Mouse (Mus musculus) embryonic stem cell, embryonic (primary cell): ENCODE results near the gene Lamc3.

Experiments used
- CTCF ChIA-PET, 4 experiments: fragments of 300-600 bp in 2 of 4; fragments of 350-600 bp in 2 of 4; sonication (Branson Sonifier 250); formaldehyde crosslinking; loops; one replicate each; lab custom pipeline; 2022; ENCODE audit warnings: inconsistent platforms in 2 of 4; lab: Charles Lee
- POLR2A ChIA-PET, 4 experiments: fragments of 300-600 bp in 2 of 4; fragments of 350-600 bp in 2 of 4; sonication (Branson Sonifier 250); formaldehyde crosslinking; loops; one replicate each; lab custom pipeline; 2022; ENCODE audit warnings: antibody characterized with exemption in 4 of 4, inconsistent platforms in 1 of 4; lab: Charles Lee

Gene Lamc3

DNA sequence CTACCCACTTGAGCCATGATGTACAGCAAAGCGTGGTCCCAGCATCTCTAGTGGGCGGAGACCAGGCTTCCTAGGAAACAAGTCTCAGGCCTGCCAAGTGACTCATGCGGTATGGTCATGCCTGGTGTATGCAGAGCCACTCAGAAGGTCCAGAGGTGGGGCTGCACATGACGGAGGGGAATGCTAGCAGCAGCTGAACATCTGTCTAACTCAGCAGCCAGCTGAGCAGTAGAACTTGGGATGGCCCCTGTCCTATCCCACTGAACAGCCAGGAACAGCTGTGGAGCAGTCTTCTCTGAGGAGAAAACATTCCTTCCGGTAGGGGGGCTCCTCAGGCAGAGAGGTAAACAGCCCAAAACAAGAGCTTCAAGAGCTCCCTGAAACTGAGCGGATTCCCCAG, 61.3 kb downstream of the Lamc3 start:
- ChIA-PET CTCF (interaction anchor here in 2 of 4 experiments (0.6 to 1.5 kb wide), 6 partner anchors 13 to 174 kb away, joined by 3 to 5 read pairs (median 3); no protein-coding TSS in a partner anchor), POLR2A (interaction anchor here (0.5 to 1.3 kb wide), 7 partner anchors 9 to 193 kb away, joined by 3 to 10 read pairs (median 4); no protein-coding TSS in a partner anchor)

DNA sequence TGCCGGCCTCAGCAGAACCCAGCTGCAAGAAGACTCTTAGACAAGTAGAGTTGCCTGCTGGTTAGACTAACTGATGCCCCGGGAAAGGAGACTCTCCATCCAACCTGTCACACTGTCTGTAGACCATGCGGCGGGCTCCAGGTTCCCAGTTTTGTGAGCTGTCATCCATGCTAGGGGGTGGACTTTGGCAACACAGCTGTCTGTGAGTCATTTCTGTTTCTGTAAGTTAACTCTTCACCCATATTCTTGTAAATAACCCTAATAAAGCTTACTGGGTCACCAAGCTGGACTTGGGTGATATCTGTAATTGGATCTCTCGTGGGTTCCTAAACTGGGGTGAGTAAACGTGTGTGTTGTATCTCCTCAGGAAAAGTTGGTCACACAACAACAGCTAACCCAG, 61.7 kb downstream of the Lamc3 start:
- ChIA-PET POLR2A (interaction anchor here (0.6 to 1.3 kb wide), 7 partner anchors 8 to 193 kb away, joined by 3 to 10 read pairs (median 4); no protein-coding TSS in a partner anchor), CTCF (interaction anchor here in 2 of 4 experiments (0.6 to 1.5 kb wide), 10 partner anchors 12 to 282 kb away, joined by 3 to 5 read pairs (median 3); no protein-coding TSS in a partner anchor)

DNA sequence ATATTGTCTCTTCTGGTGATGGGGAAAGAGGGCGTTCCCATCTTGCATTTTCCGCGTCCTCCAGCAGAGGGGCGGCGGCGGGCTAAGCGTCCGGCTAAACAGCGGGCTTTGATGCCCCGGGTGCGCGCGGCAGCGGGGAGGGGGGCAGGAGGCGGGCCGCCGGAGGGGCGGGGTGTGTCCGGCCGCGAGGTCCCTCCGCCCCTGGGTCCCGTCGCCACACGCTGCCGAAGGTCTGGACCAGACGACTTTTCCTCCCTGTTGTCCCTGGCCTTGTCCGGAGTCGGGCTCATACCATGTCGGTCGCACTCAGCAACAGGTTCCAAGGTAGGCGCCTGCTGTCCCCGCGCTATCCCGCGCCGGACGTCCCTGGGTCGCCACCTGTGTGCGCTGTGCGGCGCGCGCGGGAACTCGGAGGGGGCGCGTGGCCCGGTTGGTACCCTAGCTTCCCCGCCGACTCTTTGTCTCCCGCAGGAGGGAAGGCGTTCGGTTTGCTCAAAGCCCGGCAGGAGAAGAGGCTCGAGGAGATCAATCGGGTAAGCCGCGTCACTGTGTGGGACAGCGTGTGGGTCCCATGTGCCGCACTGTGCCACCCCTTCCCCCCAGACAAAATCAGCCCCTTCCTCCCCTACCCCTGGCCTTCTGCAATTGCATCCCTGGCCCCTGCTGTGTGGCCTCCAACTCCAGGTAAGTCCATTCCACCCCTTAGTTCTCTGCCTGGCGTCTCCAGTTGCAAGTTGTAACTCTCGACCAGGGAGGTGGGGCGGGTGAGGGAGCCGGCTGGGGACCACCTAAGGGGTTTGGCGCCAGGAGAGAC, 63.2 kb downstream of the Lamc3 start, which contains the start of gene Aif1l:
TSS of gene Aif1l (plus strand) at position 82 of the 814 bp plus-strand sequence.
- ChIA-PET POLR2A (interaction anchor here in 2 of 4 experiments (0.6 to 1.0 kb wide), 2 partner anchors 10 to 20 kb away, joined by 4 to 8 read pairs; no protein-coding TSS in a partner anchor), CTCF (interaction anchor here in 3 of 4 experiments (0.5 to 1.5 kb wide), 10 partner anchors 10 to 478 kb away, joined by 3 to 5 read pairs (median 3); no protein-coding TSS in a partner anchor)

DNA sequence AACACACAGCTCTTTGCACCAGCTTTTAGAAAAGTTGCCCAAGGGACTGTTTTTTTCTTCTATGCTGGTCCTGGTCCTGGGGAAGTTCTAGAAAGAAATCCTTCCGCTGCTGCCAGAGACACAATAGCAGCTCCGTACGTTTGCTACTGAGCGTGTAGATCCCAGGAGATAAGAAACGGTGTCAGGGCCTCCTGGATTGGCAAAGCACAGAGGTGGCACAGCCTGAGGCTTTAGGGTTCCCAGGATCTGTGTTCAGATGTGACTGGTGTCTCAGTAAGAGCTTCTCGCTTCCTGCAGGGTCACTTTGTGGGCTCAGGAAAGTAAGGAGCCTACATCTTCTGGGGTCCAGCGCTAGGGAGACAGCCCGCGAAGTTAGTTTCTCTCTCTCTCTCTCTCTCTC, 63.9 kb downstream of the Lamc3 start:
- ChIA-PET POLR2A (interaction anchor here in 1 of 4 experiments (0.6 to 1.4 kb wide), 3 partner anchors 9 to 146 kb away, joined by 3 to 8 read pairs (median 4); no protein-coding TSS in a partner anchor), CTCF (interaction anchor here in 3 of 4 experiments (0.5 to 1.5 kb wide), 7 partner anchors 9 to 479 kb away, joined by 3 to 4 read pairs (median 3); no protein-coding TSS in a partner anchor)

DNA sequence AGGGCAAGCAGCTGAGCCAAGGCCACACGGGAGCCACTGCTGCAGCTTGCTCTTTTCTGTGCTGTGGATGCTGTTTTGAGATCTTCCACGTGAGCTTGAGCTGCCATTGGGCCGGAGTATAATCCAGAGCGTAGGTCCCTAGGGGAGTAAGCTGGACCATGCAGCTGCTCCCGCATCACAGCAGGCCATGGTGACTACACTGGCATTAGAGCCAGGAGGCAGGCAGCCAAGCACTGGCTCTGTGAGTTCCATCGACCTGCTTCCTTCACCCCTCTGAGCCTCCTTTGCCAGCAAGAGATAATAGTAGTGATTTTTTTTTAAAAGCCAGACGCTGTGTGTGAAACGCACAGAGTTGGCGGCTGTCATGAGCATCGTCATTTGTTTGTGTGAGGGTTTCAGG, 65.1 kb downstream of the Lamc3 start:
- ChIA-PET POLR2A (interaction anchor here in 3 of 4 experiments (0.6 to 1.4 kb wide), 6 partner anchors 8 to 57 kb away, joined by 3 to 5 read pairs (median 4); partner anchors contain the start of gene Nup214 (in 1 of the 3)), CTCF (interaction anchor here in 2 of 4 experiments (0.5 to 1.5 kb wide), 3 partner anchors 15 to 126 kb away, joined by 3 read pairs; no protein-coding TSS in a partner anchor)

DNA sequence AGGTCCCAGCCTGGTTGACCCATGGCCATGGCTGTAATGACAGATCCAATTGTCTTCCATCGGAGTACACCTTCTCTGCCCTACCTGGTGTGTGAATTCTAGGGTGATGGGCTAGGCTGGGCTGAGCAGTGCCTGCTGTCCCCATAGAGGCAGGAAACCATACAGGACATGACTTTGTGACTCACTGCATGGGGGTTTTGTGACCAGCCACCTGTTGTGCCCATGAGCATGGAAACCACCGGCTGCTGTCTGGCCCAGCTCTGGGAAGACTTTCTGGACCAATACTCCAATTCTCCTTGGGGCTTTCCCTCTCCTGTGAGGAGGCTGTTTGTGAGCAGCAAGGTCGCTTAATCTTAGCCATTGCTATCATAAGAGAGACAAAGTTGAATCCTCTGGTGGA, 65.6 kb downstream of the Lamc3 start:
- POLR2A ChIA-PET, result interaction anchor here in 2 of 4 experiments (0.7 to 1.3 kb wide), 2 partner anchors 8 to 9 kb away, joined by 3 to 5 read pairs; no protein-coding TSS in a partner anchor
- CTCF ChIA-PET, result interaction anchor here in 2 of 4 experiments (0.6 to 1.0 kb wide), 2 partner anchors 18 to 136 kb away, joined by 3 read pairs; no protein-coding TSS in a partner anchor

DNA sequence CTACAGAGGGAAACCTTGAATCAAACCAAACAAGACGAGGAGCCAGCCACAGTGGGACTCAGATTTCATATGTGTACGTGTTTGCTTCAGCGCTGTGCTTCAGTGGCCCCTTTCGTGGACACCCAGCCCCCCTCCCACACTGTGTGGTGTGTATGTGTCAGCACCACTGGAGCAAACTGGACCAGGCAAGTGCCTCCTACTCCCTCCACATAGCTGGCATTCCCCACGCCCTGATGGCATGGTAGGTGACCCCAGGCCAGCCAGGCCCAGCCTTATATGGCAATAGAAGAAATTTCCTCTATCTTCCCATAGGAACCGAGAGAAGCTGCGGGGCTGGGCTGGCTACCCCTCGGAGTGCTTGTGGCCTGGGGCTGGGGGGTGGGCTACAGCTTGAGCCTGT, 66.6 kb downstream of the Lamc3 start:
- CTCF ChIA-PET, result no interaction called here
- POLR2A ChIA-PET, result interaction anchor here in 1 of 4 experiments (0.6 kb wide), 1 partner anchor 369 kb away, joined by 3 read pairs; no protein-coding TSS in a partner anchor

DNA sequence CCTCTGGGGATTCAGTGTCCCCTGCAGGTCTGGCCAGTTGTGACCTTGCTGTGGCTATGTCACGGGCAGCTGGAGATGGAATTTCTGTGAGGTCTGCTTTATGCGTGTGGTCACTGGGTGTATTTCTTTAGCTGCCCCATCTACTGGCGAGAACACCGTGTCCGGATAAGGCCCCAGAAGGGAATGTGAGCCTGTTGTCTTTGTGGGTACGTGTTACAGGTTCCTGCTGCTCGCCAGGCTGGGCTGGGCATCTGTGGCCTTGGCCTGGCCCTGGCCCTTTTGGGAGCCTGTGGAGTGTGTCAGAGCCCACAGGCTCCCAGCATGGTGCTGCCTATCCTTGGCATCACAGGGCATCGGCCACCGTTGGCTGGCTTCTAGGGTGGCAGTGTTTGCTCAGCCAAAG, 67.7 kb downstream of the Lamc3 start:
- ChIA-PET POLR2A (interaction anchor here in 1 of 4 experiments (1.2 kb wide), 1 partner anchor 30 kb away, joined by 4 read pairs; no protein-coding TSS in a partner anchor), CTCF (interaction anchor here in 2 of 4 experiments (0.9 to 1.6 kb wide), 2 partner anchors 10 kb away, joined by 3 to 5 read pairs; no protein-coding TSS in a partner anchor)

DNA sequence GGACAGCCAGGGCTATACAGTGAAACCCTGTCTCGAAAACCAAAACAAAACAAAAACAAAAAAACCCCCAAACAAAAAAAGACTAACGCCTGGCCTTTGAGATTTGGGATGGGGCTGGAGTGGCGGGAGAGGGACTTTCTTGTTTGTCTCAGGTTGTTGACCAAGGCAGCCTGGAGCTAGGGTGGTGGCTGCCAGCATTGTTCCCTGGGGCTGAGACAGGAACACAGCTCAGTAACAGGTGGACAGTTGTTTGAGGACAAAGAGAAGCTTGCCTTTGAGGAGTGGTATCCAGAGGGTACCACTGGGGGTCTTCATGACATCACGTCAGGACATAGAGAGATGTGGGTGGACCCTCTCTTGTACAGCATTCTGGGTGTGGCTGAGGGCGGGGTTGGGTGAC, 68.6 kb downstream of the Lamc3 start:
- ChIA-PET POLR2A (interaction anchor here in 1 of 4 experiments (0.7 to 1.3 kb wide), 4 partner anchors 31 to 197 kb away, joined by 3 to 4 read pairs (median 3); no protein-coding TSS in a partner anchor), CTCF (interaction anchor here in 3 of 4 experiments (0.9 to 1.6 kb wide), 3 partner anchors 9 kb away, joined by 3 to 5 read pairs (median 3); no protein-coding TSS in a partner anchor)

DNA sequence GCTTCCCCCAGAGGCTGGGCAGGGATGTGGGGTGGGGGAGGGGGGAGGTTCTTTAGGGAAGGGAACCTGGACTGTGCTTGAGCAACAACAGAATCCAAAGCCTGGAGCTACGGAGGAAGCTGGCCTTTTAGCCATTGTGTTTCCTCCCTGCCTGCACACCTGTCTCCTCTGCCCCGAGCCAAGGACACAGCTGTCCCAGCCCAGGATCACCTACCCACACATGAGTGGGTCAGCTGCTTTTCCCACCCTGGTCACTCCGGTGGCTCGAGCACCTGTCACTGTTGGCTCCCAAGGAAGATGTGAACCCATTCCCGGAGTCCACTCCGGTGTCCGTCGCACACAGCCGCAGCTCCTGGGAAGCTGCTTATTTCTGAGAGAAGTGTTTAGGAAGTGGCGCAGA, 70.1 kb downstream of the Lamc3 start:
- ChIA-PET POLR2A (interaction anchor here in 3 of 4 experiments (0.5 to 1.9 kb wide), 13 partner anchors 9 to 1512 kb away, joined by 3 to 10 read pairs (median 3); partner anchors contain the start of gene Nup214 (in 2 of the 3)), CTCF (interaction anchor here in 2 of 4 experiments (0.6 to 0.8 kb wide), 6 partner anchors 14 to 806 kb away, joined by 3 to 7 read pairs (median 4); partner anchors contain the start of gene Nup214 (in 1 of the 2))

DNA sequence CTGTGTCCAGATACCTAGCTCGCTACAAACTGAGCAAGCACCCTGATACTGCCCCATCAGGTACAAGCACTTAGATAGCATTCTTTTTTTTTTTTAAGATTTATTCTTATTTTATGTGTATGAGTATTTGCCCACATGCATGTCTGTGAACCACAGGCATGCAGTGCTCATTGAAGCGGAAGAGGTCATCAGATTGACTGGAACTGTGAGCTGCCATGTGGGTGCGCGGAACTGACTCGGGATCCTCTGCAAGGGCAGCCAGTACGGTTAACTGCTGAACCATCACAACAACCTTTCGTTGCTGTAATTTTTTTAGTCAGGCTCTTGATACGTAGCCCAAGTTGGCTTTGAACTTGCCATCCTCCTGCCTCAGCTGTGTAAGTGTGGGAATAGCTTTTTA, 73.9 kb downstream of the Lamc3 start:
- CTCF ChIA-PET, result interaction anchor here in 3 of 4 experiments (0.9 to 1.9 kb wide), 7 partner anchors 10 to 173 kb away, joined by 3 to 7 read pairs (median 4); no protein-coding TSS in a partner anchor
- POLR2A ChIA-PET, result interaction anchor here in 2 of 4 experiments (0.6 to 5.0 kb wide), 16 partner anchors 9 to 177 kb away, joined by 3 to 45 read pairs (median 4); partner anchors contain the start of gene Nup214 (in 2 of the 2)

DNA sequence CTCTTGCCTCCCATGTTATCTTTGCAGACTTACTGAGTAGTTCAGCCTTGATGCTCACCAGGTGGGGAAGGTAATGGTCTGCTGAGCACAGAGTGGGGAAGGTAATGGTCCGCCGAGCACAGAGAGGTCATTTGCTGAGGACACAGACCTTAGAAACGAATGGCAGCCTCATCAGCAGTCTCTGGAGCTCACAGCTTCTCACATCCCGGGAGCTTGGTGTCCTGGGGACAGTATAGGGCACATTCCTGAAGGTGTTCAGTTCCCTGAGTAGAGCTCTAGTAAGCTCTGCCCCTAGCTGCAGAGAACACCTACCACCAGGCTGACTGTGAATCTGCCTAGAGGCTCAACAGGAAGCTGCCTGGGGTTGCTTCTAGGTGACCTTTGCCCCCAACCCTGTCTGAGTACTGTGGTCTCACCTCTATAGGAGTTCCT, 74.7 kb downstream of the Lamc3 start:
- ChIA-PET POLR2A (interaction anchor here (0.6 to 5.0 kb wide), 13 partner anchors 9 to 203 kb away, joined by 3 to 45 read pairs (median 3); partner anchors contain the start of gene Nup214 (in 2 of the 4)), CTCF (interaction anchor here (0.6 to 1.9 kb wide), 6 partner anchors 13 to 172 kb away, joined by 3 to 7 read pairs (median 3); no protein-coding TSS in a partner anchor)

DNA sequence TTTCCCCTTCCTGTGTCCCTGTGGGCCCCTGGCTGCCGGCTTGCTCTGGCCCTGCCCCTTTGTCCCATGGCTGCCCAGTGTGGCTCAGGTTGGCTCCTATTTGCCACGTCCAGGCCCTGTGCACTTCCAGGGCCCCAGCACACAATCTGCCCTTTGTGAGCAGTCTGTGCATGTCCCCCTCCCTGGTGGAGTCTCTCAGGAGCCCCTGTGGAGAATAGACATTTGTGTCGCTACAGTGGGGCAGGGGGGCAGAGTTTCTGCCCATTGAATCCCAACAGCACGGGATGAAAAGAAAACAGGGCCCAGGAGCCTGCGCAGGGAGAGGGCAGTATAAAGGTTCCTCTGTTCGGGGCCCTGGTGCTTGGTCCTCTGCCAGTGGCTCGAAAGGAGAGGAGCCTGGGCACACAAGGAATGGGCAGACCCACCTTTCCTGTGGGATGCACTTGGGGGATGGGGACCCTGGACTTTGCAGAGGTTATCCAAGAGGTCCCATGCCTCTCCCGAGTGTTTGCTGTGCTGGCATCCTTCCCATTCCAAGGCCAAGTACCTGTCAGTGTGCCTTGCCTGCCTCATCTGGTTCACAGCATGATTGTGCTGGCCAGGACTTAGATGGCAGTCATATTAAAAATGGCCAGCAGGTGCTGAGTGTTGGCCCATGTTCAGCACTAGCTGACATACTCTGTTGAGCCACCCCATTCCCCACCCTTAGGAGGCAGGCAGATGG, 75.6 kb downstream of the Lamc3 start:
- ChIA-PET POLR2A (interaction anchor here in 3 of 4 experiments (0.9 to 5.0 kb wide), 8 partner anchors 10 to 202 kb away, joined by 3 to 45 read pairs (median 3); partner anchors contain the start of gene Nup214 (in 2 of the 3)), CTCF (interaction anchor here (0.6 to 1.0 kb wide), 5 partner anchors 9 to 147 kb away, joined by 3 to 4 read pairs (median 3); no protein-coding TSS in a partner anchor)

DNA sequence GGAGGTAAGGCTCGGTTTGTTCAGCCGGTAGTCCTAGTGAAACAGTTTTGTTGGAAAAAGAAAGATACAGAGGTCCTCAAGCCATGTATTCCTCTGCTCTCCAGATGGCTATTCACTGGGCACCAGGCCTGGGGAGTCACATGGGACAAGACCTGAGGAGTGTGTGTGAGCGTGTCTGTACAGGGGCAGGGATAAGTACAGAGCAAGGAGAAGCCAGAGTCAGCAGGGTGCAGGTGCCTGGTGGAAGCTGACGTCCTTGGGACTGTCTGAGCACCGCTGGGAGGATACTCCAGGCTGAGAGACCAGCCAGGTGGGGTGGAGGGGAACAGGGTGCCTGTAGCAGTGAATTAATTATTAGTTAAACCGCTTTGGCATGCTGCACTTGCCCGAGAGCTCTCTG, 76.4 kb downstream of the Lamc3 start:
- POLR2A ChIA-PET, result interaction anchor here in 1 of 4 experiments (5.0 kb wide), 1 partner anchor 11 kb away, joined by 45 read pairs; the partner anchor contains the start of gene Nup214

DNA sequence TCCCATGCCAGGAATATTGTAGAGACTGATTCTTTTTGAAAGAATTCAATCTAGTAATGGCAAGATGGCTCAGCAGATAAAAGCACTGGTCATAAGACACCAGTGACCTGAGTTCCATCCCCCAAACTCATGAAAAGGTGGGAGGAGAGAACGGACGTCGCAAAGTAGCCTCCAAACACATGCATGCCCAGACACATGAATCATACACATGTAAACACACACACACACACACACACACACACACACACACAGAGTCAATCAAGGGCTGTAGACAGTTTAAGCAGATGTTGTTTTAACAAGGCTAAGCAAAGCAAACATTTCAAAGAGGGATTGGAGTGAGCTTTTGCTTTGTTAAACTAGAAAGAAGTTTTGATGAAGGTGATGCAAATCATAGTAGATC, 77.1 kb downstream of the Lamc3 start:
- ChIA-PET CTCF (interaction anchor here in 2 of 4 experiments (0.6 to 1.4 kb wide), 5 partner anchors 9 to 170 kb away, joined by 3 to 10 read pairs (median 5); partner anchors contain the start of gene Nup214 (in 1 of the 2)), POLR2A (interaction anchor here in 2 of 4 experiments (0.6 to 0.8 kb wide), 2 partner anchors 14 to 218 kb away, joined by 3 to 5 read pairs; no protein-coding TSS in a partner anchor)

More for the DNA sequence above, 76.4 kb downstream of the Lamc3 start:
- CTCF ChIA-PET, result interaction anchor here in 1 of 4 experiments (0.9 kb wide), 1 partner anchor 8 kb away, joined by 3 read pairs; no protein-coding TSS in a partner anchor

DNA sequence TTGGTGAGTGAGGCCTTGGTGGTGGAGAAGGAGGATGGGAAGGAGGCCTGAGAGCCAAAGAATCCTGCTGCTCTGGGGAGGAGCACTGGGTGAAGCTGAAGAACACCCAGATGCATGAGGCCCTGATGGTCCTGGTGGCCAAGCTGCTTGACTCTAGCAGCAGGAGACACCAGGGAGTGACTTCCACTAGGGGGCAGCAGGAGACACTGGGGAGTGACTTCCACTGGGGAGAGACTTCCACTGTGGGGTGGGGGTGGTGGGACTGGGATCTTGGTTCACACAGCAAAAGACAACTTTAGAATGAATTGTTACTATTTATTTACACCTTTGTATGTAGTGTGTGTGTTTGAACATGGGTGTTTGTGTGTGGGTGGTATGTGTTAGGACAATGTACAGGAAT, 78.0 kb downstream of the Lamc3 start:
- ChIA-PET POLR2A (interaction anchor here in 2 of 4 experiments (0.6 to 1.4 kb wide), 6 partner anchors 9 to 792 kb away, joined by 3 to 4 read pairs (median 3); partner anchors contain the start of gene Nup214 (in 1 of the 2)), CTCF (interaction anchor here (0.5 to 1.4 kb wide), 38 partner anchors 9 to 1408 kb away, joined by 3 to 14 read pairs (median 3); partner anchors contain the start of gene Nup214 (in 2 of the 4))
